Mouse (Mus musculus) brain, embryonic 14.5 days (tissue): ENCODE measurements around the gene Col11a2.

ENCODE experiments used
- CTCF ChIP-seq: fragments of 200-500 bp; IDR thresholded peaks from 2 replicates; pipeline ENCODE4 v1.5.1; 2012; ENCODE audit warnings: inconsistent platforms, mild to moderate bottlenecking, moderate library complexity, borderline replicate concordance; ENCODE audit not compliant: insufficient read depth, insufficient read length; ENCODE audit errors: extremely low read depth
- POLR2A ChIP-seq: fragments of 200-500 bp; IDR thresholded peaks from 2 replicates; pipeline ENCODE4 v1.6.1; 2012; ENCODE audit warnings: mild to moderate bottlenecking, inconsistent platforms, borderline replicate concordance; ENCODE audit not compliant: poor library complexity, insufficient read depth, insufficient read length, severe bottlenecking; ENCODE audit errors: extremely low read depth

DNA sequence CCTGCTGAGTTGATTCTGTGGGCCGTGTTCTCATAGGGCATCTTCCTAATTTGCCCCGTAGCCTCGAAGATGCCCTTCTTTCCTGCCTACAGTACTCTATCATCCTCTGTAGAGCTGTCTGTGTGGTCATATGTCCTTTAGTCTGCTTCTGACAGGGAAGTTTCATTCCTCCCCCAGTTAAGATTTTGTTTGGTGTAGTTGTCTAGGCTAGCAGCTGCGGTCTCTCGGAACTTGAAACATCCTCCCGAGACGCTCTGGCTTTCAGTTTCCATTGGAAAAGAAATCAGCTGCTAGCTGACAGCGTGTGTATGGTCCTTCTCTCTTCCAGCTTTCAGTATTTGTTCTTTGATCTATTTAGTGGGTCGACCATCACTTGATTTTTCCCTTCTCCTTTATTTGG is 65.6 kb downstream of the Col11a2 start:
- TF ChIP-seq CTCF, result no peak
- no peak for TF ChIP-seq POLR2A
